Mouse (Mus musculus): ENCODE measurements around the gene Fggy.

Gene Fggy

GRCm38 (mm10) chr4:95733397-95734249 is 176.3 kb downstream of the Fggy start:
- DNase-seq: peak; percentile 54

- DNase-seq: peak; percentile 79
These were observed 178.7 kb downstream of the Fggy start for GRCm38 (mm10) chr4:95735967-95736366.

- no peak for DNase-seq
These were observed 179.4 kb downstream of the Fggy start for GRCm38 (mm10) chr4:95736674-95737073.

GRCm38 (mm10) chr4:95738179-95738578 is 180.9 kb downstream of the Fggy start:
- DNase-seq: peak; percentile 92

- DNase-seq: no peak
These were observed 181.4 kb downstream of the Fggy start for GRCm38 (mm10) chr4:95738725-95739124.

- no peak for DNase-seq
These were observed 183.9 kb downstream of the Fggy start for GRCm38 (mm10) chr4:95741115-95741734.

GRCm38 (mm10) chr4:95742986-95743385 is 185.7 kb downstream of the Fggy start:
- no peak for DNase-seq

GRCm38 (mm10) chr4:95746954-95747353 is 189.6 kb downstream of the Fggy start:
- DNase-seq: peak; percentile 59

- no peak for DNase-seq
These were observed 190.3 kb downstream of the Fggy start for GRCm38 (mm10) chr4:95747415-95748202.

GRCm38 (mm10) chr4:95750186-95750585 is 192.9 kb downstream of the Fggy start:
- no peak for DNase-seq

GRCm38 (mm10) chr4:95752538-95753188 is 195.4 kb downstream of the Fggy start:
- no peak for DNase-seq

- DNase-seq: peak; percentile 93
These were observed 201.9 kb downstream of the Fggy start for GRCm38 (mm10) chr4:95759027-95759731.

GRCm38 (mm10) chr4:95765359-95765758 is 208.1 kb downstream of the Fggy start:
- no peak for DNase-seq

- DNase-seq: no peak
These were observed 213.2 kb downstream of the Fggy start for GRCm38 (mm10) chr4:95770469-95770868.

- no peak for DNase-seq
These were observed 214.2 kb downstream of the Fggy start for GRCm38 (mm10) chr4:95771542-95771941.

GRCm38 (mm10) chr4:95771945-95772344 is 214.6 kb downstream of the Fggy start:
- DNase-seq: peak; percentile 44

GRCm38 (mm10) chr4:95772663-95773062 is 215.4 kb downstream of the Fggy start:
- peak; percentile 55 for DNase-seq

GRCm38 (mm10) chr4:95775574-95775973 is 218.3 kb downstream of the Fggy start:
- DNase-seq: no peak

GRCm38 (mm10) chr4:95777839-95778238 is 220.5 kb downstream of the Fggy start:
- DNase-seq: no peak

GRCm38 (mm10) chr4:95778528-95778927 is 221.2 kb downstream of the Fggy start:
- DNase-seq: no peak

- no peak for DNase-seq
These were observed 227.0 kb downstream of the Fggy start for GRCm38 (mm10) chr4:95784146-95784895.
